ENCODE assay signal across 10 mouse cellular contexts in genomic region chr13:6469446-6470227, GRCm38 (mm10).
DNase-seq lines count a peak whose midpoint lies in the region; ATAC-seq and TF ChIP-seq lines count a peak whose summit lies in the region.
"Had no signal": no experiment of that assay in that cellular context is flagged by ENCODE, and none has a peak within 500 bp of the region (broad histone marks: within the 10 kb centered on the region; RNA-seq: fewer than 3 reads in every experiment).

No protein-coding gene starts in this region.

- peak; percentile 45 for ATAC-seq in forebrain, embryonic 14.5 days

- H3K4me3 ChIP-seq in ES-Bruce4 (ENCODE audit: low read depth, low read length): no peak overlapping the region
- no peak overlapping the region for H3K4me3 ChIP-seq in forebrain, embryonic 14.5 days (ENCODE audit: low read depth, low read length)
- H3K4me3 ChIP-seq: embryonic facial prominence, embryonic 12.5 days; midbrain, embryonic 12.5 days had no signal

- no peak for TF ChIP-seq POLR2A in ES-Bruce4 (IDR thresholded peaks at IDR 0.05; ENCODE audit: insufficient read depth, low read length)

- no peak overlapping the region for H3K9ac ChIP-seq in ES-Bruce4 (ENCODE audit: low read depth, poor library complexity, severe bottlenecking)
- H3K9ac ChIP-seq in forebrain, embryonic 14.5 days (ENCODE audit: low read length): no peak overlapping the region
- H3K9ac ChIP-seq: embryonic facial prominence, embryonic 12.5 days; midbrain, embryonic 12.5 days had no signal

- 56% methylated on average over 11 of the region's 11 CpGs for WGBS in forebrain, embryonic 14.5 days

- H3K27me3 ChIP-seq in ES-Bruce4 (ENCODE audit: control insufficient read depth, insufficient read depth, low read length, poor library complexity, severe bottlenecking): no peaks in the 10 kb centered on the region
- no peaks in the 10 kb centered on the region for H3K27me3 ChIP-seq in forebrain, embryonic 14.5 days (replicated peaks; ENCODE audit: control insufficient read depth, insufficient read depth, low read length)
- H3K27me3 ChIP-seq: embryonic facial prominence, embryonic 12.5 days; midbrain, embryonic 12.5 days had no signal

- DNase-seq in adrenal gland, postnatal 10 days: peak; percentile 74
- DNase-seq in forebrain, embryonic 14.5 days (ENCODE audit: low spot score): peak; percentile 71
- peak; percentile 50 to 61 for DNase-seq in heart, postnatal 36 days
- peak; percentile 78 to 83 for DNase-seq in kidney, postnatal 36 days
- peak; percentile 36 to 61 for DNase-seq in lung, postnatal 4 days
- DNase-seq in right cerebral cortex, postnatal 4 days: peak; percentile 76
- no peak for DNase-seq in T-cell, adult 2 months (ENCODE audit: low spot score)

- intact Hi-C loops in heart, postnatal 36 days (cut with DNase I): loop anchor here (2.0 to 10.0 kb wide), 5 partner anchors 607 to 1693 kb away; partner anchors contain the start of gene Klf6

- no peak for TF ChIP-seq EP300 in ES-Bruce4 (IDR thresholded peaks at IDR 0.05; ENCODE audit: insufficient read depth, low read depth, low read length)

- H3K4me1 ChIP-seq in ES-Bruce4 (ENCODE audit: control insufficient read depth, insufficient read depth, low read length): no peaks in the 10 kb centered on the region
- H3K4me1 ChIP-seq in forebrain, embryonic 14.5 days (ENCODE audit: control insufficient read depth, insufficient read depth, low read length): peaks cover 29% of the 10 kb centered on the region
- H3K4me1 ChIP-seq: embryonic facial prominence, embryonic 12.5 days had no signal

- no peak overlapping the region for H3K27ac ChIP-seq in ES-Bruce4 (ENCODE audit: insufficient read depth, low read length)
- no peak overlapping the region for H3K27ac ChIP-seq in forebrain, embryonic 14.5 days (ENCODE audit: low read depth, low read length)
- H3K27ac ChIP-seq: embryonic facial prominence, embryonic 12.5 days; midbrain, embryonic 12.5 days had no signal

- no peaks in the 10 kb centered on the region for H3K36me3 ChIP-seq in ES-Bruce4 (ENCODE audit: control insufficient read depth, insufficient read depth, low read length, poor library complexity, severe bottlenecking)
- no peaks in the 10 kb centered on the region for H3K36me3 ChIP-seq in forebrain, embryonic 14.5 days (ENCODE audit: control insufficient read depth, insufficient read depth, low read length)
- H3K36me3 ChIP-seq: embryonic facial prominence, embryonic 12.5 days; midbrain, embryonic 12.5 days had no signal

- no peak overlapping the region for H3K4me2 ChIP-seq in forebrain, embryonic 14.5 days (ENCODE audit: low read length)
- H3K4me2 ChIP-seq: embryonic facial prominence, embryonic 12.5 days; midbrain, embryonic 12.5 days had no signal

- no peaks in the 10 kb centered on the region; the same call in 1 of the 2 replicates for H3K9me3 ChIP-seq in ES-Bruce4 (replicated peaks; ENCODE audit: control insufficient read depth, insufficient read depth, low read length, poor library complexity, severe bottlenecking)
- no peaks in the 10 kb centered on the region for H3K9me3 ChIP-seq in forebrain, embryonic 14.5 days (replicated peaks; ENCODE audit: control insufficient read depth, low read length)
- H3K9me3 ChIP-seq: embryonic facial prominence, embryonic 12.5 days; midbrain, embryonic 12.5 days had no signal

- peak; percentile 36 for TF ChIP-seq CTCF in ES-Bruce4 (IDR thresholded peaks at IDR 0.05; ENCODE audit: low read depth, low read length)
